Mouse (Mus musculus) lung, embryonic 14.5 days (tissue): Measurements from ENCODE around the gene Kctd11. TPM values are rescaled to one million over a fixed set of nuclear protein-coding genes. Genes with fewer than 3 reads are reported as not detected.
"Not testable (repeated sequence)": the region's sequence is repeated elsewhere in the genome, so short reads cannot be mapped to it uniquely, and the experiment has no call there.

Experiments used
- ATAC-seq: fragments of 200-750 bp; cut with Nextera tagmentation; 2 replicates; pipeline ENCODE4 v1.8.0; 2017; ENCODE audit warnings: mild to moderate bottlenecking, moderate TSS enrichment, moderate library complexity; ENCODE audit not compliant: insufficient read depth
- DNase-seq: peaks from one replicate; pipeline ENCODE4 v3.0.0-alpha.2; 2015
- H3K27ac ChIP-seq: fragments of 300-500 bp; sonication (generic); 2 replicates; pipeline ENCODE4 v1.5.1; 2014; ENCODE audit warnings: low read depth, mild to moderate bottlenecking, moderate library complexity
- H3K27me3 ChIP-seq: fragments of 300-500 bp; sonication (generic); 2 replicates; pipeline ENCODE4 v1.6.1; 2014; ENCODE audit warnings: low read length, control low read depth; ENCODE audit not compliant: insufficient read depth
- H3K36me3 ChIP-seq: fragments of 300-500 bp; sonication (generic); 2 replicates; pipeline ENCODE4 v1.6.1; 2014; ENCODE audit warnings: control low read depth; ENCODE audit not compliant: insufficient read depth
- H3K4me1 ChIP-seq: fragments of 300-500 bp; sonication (generic); 2 replicates; pipeline ENCODE4 v1.6.1; 2014; ENCODE audit warnings: antibody characterized with exemption, control low read depth; ENCODE audit not compliant: insufficient read depth
- H3K4me2 ChIP-seq: fragments of 300-500 bp; sonication (generic); 2 replicates; pipeline ENCODE4 v1.6.1; 2014; ENCODE audit warnings: mild to moderate bottlenecking
- H3K4me3 ChIP-seq: fragments of 300-500 bp; sonication (generic); 2 replicates; pipeline ENCODE4 v1.5.1; 2014; ENCODE audit warnings: low read depth, low read length
- H3K9ac ChIP-seq: fragments of 300-500 bp; sonication (generic); 2 replicates; pipeline ENCODE4 v1.6.1; 2014
- H3K9me3 ChIP-seq: fragments of 300-500 bp; sonication (generic); 2 replicates; pipeline ENCODE4 v1.6.1; 2016; ENCODE audit warnings: low read depth, low read length, control low read depth
- CTCF ChIP-seq: IDR thresholded peaks from 2 replicates; pipeline ENCODE4 v1.5.1; 2016; ENCODE audit warnings: antibody characterized with exemption, low read depth
- WGBS: fragments of 180-500 bp; shearing (Covaris S2); extraction: QIAGEN DNeasy Blood & Tissue Kit; methylation state at CpG from one replicate; pipeline ENCODE4 v1.1.7; 2014; 5-methylcytosine and 5-hydroxymethylcytosine counted together
- polyA plus RNA-seq: library from polyadenylated mRNA; unstranded; fragments of >200 nt; fragmentation: Nextera tagmentation; extraction: Ambion mirVana; gene quantifications from 2 replicates; pipeline ENCODE4 v1.2.1, GENCODE M21; 2014

Gene Kctd11
- polyA plus RNA-seq, 1 experiment from 2014 or later, result 7.5 TPM

GRCm38 (mm10) chr11:69872451-69872850 lies 8.8 kb downstream of the Kctd11 start:
- H3K36me3 ChIP-seq, result no peaks in the 10 kb centered on the region
- H3K4me3 ChIP-seq, result no peak overlapping the region
- DNase-seq, result no peak
- H3K27me3 ChIP-seq, result no peaks in the 10 kb centered on the region
- H3K27ac ChIP-seq, result no peak overlapping the region
- WGBS, result 75% methylated on average over 4 of the region's 4 CpGs
- TF ChIP-seq CTCF, result no peak
- ATAC-seq, result no peak
- H3K4me2 ChIP-seq, result no peak overlapping the region
- H3K9ac ChIP-seq, result no peak overlapping the region
- peaks cover 6% of the 10 kb centered on the region; the same call in 1 of the 2 replicates for H3K4me1 ChIP-seq
- no peaks in the 10 kb centered on the region for H3K9me3 ChIP-seq

- Histone ChIP-seq H3K4me3 (no peak overlapping the region), H3K9ac (no peak overlapping the region), H3K36me3 (no peaks in the 10 kb centered on the region), H3K4me2 (no peak overlapping the region), H3K27ac (no peak overlapping the region), H3K9me3 (no peaks in the 10 kb centered on the region), H3K27me3 (no peaks in the 10 kb centered on the region), H3K4me1 (peaks cover 6% of the 10 kb centered on the region; the same call in 1 of the 2 replicates)
- TF ChIP-seq CTCF, result no peak
- ATAC-seq, result no peak
- 83% methylated on average over 7 of the region's 7 CpGs for WGBS
- no peak for DNase-seq
Measured at GRCm38 (mm10) chr11:69871822-69872221, 9.4 kb downstream of the Kctd11 start.

- Histone ChIP-seq H3K4me2 (no peak overlapping the region), H3K9me3 (no peaks in the 10 kb centered on the region), H3K27ac (no peak overlapping the region), H3K9ac (no peak overlapping the region), H3K36me3 (no peaks in the 10 kb centered on the region), H3K4me1 (no peaks in the 10 kb centered on the region), H3K27me3 (no peaks in the 10 kb centered on the region), H3K4me3 (no peak overlapping the region)
- ATAC-seq (no peak), DNase-seq (no peak)
- TF ChIP-seq CTCF, result no peak
- 82% methylated on average over 2 of the region's 2 CpGs for WGBS
Measured at GRCm38 (mm10) chr11:69870289-69871069, 10.7 kb downstream of the Kctd11 start.

GRCm38 (mm10) chr11:69867335-69867734 lies 13.9 kb downstream of the Kctd11 start:
- Histone ChIP-seq H3K27me3 (no peaks in the 10 kb centered on the region), H3K9me3 (no peaks in the 10 kb centered on the region), H3K4me2 (no peak overlapping the region), H3K4me1 (no peaks in the 10 kb centered on the region), H3K36me3 (no peaks in the 10 kb centered on the region), H3K27ac (no peak overlapping the region), H3K9ac (no peak overlapping the region), H3K4me3 (no peak overlapping the region)
- WGBS, result 56% methylated on average over 9 of the region's 9 CpGs
- no peak for ATAC-seq
- no peak for TF ChIP-seq CTCF
- no peak for DNase-seq

GRCm38 (mm10) chr11:69865561-69865960 lies 15.6 kb downstream of the Kctd11 start:
- Histone ChIP-seq H3K9me3 (no peaks in the 10 kb centered on the region), H3K36me3 (no peaks in the 10 kb centered on the region), H3K27me3 (no peaks in the 10 kb centered on the region), H3K27ac (no peak overlapping the region), H3K4me3 (no peak overlapping the region), H3K4me2 (no peak overlapping the region), H3K9ac (no peak overlapping the region), H3K4me1 (no peaks in the 10 kb centered on the region)
- no peak for TF ChIP-seq CTCF
- DNase-seq (no peak), ATAC-seq (no peak)
- WGBS, result 79% methylated on average over 9 of the region's 9 CpGs

GRCm38 (mm10) chr11:69864138-69864860 lies 16.9 kb downstream of the Kctd11 start:
- Histone ChIP-seq H3K9me3 (no peaks in the 10 kb centered on the region), H3K36me3 (no peaks in the 10 kb centered on the region), H3K27me3 (peaks cover under 1% of the 10 kb centered on the region; the same call in 1 of the 2 replicates), H3K4me3 (no peak overlapping the region), H3K27ac (no peak overlapping the region; the same call in 1 of the 2 replicates), H3K9ac (no peak overlapping the region), H3K4me2 (no peak overlapping the region), H3K4me1 (no peaks in the 10 kb centered on the region)
- 40% methylated on average over 8 of the region's 8 CpGs for WGBS
- no peak for DNase-seq
- ATAC-seq, result no peak
- TF ChIP-seq CTCF, result no peak

- DNase-seq, H3K9ac ChIP-seq, H3K4me2 ChIP-seq, H3K9me3 ChIP-seq, H3K27ac ChIP-seq, H3K4me1 ChIP-seq, H3K4me3 ChIP-seq, ATAC-seq, H3K36me3 ChIP-seq, H3K27me3 ChIP-seq: not testable (repeated sequence)
- 54% methylated on average over 3 of the region's 3 CpGs for WGBS
Measured at GRCm38 (mm10) chr11:69863729-69864128, 17.5 kb downstream of the Kctd11 start.
